Mouse (Mus musculus): ENCODE data around the gene Armc12.

- TF ChIP-seq EP300 (IDR thresholded peaks at IDR 0.05; ENCODE audit: insufficient read depth, low read depth, low read length) (no peak), CTCF (IDR thresholded peaks at IDR 0.05; ENCODE audit: low read depth, low read length) (no peak), POLR2A (IDR thresholded peaks at IDR 0.05; ENCODE audit: insufficient read depth, low read length) (no peak)
These were observed 13.1 kb upstream of the Armc12 start, which contains the start of gene Fkbp5 for GRCm38 (mm10) chr17:28517441-28517955.
